Mouse (Mus musculus): ENCODE measurements around the gene Rtn2.
A peak's percentile ranks its signal among the peaks of the same experiment; 100 is the strongest.

Gene Rtn2

GRCm38 (mm10) chr7:19282385-19282784 is at the start of gene Rtn2:
Gene Rtn2, plus strand, starts transcription at chr7:19282624.
- DNase-seq, result peak; percentile 88

- no peak for DNase-seq
These were observed 47.8 kb upstream of the Rtn2 start for GRCm38 (mm10) chr7:19234652-19235051.

- no peak for DNase-seq
These were observed 47.2 kb upstream of the Rtn2 start for GRCm38 (mm10) chr7:19235092-19235671.

- no peak for DNase-seq
These were observed 46.0 kb upstream of the Rtn2 start for GRCm38 (mm10) chr7:19236411-19236810.

- DNase-seq, result no peak
These were observed 44.1 kb upstream of the Rtn2 start for GRCm38 (mm10) chr7:19238344-19238743.

- peak; percentile 94 for DNase-seq
These were observed 43.0 kb upstream of the Rtn2 start for GRCm38 (mm10) chr7:19239423-19239822.

GRCm38 (mm10) chr7:19239986-19240385 is 42.4 kb upstream of the Rtn2 start:
- DNase-seq, result no peak

- no peak for DNase-seq
These were observed 41.4 kb upstream of the Rtn2 start for GRCm38 (mm10) chr7:19240905-19241463.

- no peak for DNase-seq
These were observed 40.4 kb upstream of the Rtn2 start for GRCm38 (mm10) chr7:19242005-19242404.

GRCm38 (mm10) chr7:19243858-19244257 is 38.6 kb upstream of the Rtn2 start:
- no peak for DNase-seq

GRCm38 (mm10) chr7:19245083-19245482 is 37.3 kb upstream of the Rtn2 start:
- DNase-seq, result no peak

- no peak for DNase-seq
These were observed 35.6 kb upstream of the Rtn2 start for GRCm38 (mm10) chr7:19246855-19247254.

- DNase-seq, result no peak
These were observed 34.9 kb upstream of the Rtn2 start for GRCm38 (mm10) chr7:19247511-19247910.

GRCm38 (mm10) chr7:19252078-19252477 is 30.3 kb upstream of the Rtn2 start:
- no peak for DNase-seq

GRCm38 (mm10) chr7:19253437-19253836 is 29.0 kb upstream of the Rtn2 start:
- no peak for DNase-seq

- DNase-seq, result no peak
These were observed 27.0 kb upstream of the Rtn2 start for GRCm38 (mm10) chr7:19255395-19255794.

- DNase-seq, result no peak
These were observed 25.9 kb upstream of the Rtn2 start for GRCm38 (mm10) chr7:19256567-19256966.

- peak; percentile 83 for DNase-seq
These were observed 24.9 kb upstream of the Rtn2 start for GRCm38 (mm10) chr7:19257390-19258022.

GRCm38 (mm10) chr7:19258336-19258735 is 24.1 kb upstream of the Rtn2 start:
- DNase-seq, result no peak

- no peak for DNase-seq
These were observed 17.3 kb upstream of the Rtn2 start for GRCm38 (mm10) chr7:19265147-19265546.

GRCm38 (mm10) chr7:19265928-19266822 is 16.2 kb upstream of the Rtn2 start:
- DNase-seq, result peak; percentile 59

GRCm38 (mm10) chr7:19267051-19267450 is 15.4 kb upstream of the Rtn2 start:
- no peak for DNase-seq

GRCm38 (mm10) chr7:19268993-19269681 is 13.3 kb upstream of the Rtn2 start:
- peak; percentile 61 for DNase-seq
